Mouse (Mus musculus) heart, embryonic 10.5 days (tissue): ENCODE data around the gene Fbxl16. TPM values are rescaled to one million over a fixed set of nuclear protein-coding genes. Genes with fewer than 3 reads are reported as not detected.

Experiments used
- DNase-seq: peaks from one replicate; pipeline ENCODE4 v3.0.0-alpha.2; 2017; ENCODE audit warnings: low spot score
- H3K27ac ChIP-seq: fragments of 300-500 bp; sonication (generic); 2 replicates; pipeline ENCODE4 v1.5.1; 2016; ENCODE audit warnings: mild to moderate bottlenecking
- H3K27me3 ChIP-seq: fragments of 300-500 bp; sonication (generic); 2 replicates; pipeline ENCODE4 v1.6.1; 2016; ENCODE audit warnings: mild to moderate bottlenecking; ENCODE audit not compliant: poor library complexity, insufficient read depth, severe bottlenecking
- H3K36me3 ChIP-seq: fragments of 300-500 bp; sonication (generic); 2 replicates; pipeline ENCODE4 v1.6.1; 2016; ENCODE audit warnings: mild to moderate bottlenecking, moderate library complexity
- H3K4me1 ChIP-seq: fragments of 300-500 bp; sonication (generic); 2 replicates; pipeline ENCODE4 v1.6.1; 2016; ENCODE audit warnings: mild to moderate bottlenecking
- H3K4me3 ChIP-seq: fragments of 300-500 bp; sonication (generic); 2 replicates; pipeline ENCODE4 v1.5.1; 2016; ENCODE audit warnings: mild to moderate bottlenecking, moderate library complexity
- H3K9me3 ChIP-seq: fragments of 300-500 bp; sonication (generic); 2 replicates; pipeline ENCODE4 v1.6.1; 2016; ENCODE audit warnings: mild to moderate bottlenecking, moderate library complexity
- WGBS: fragments of 180-500 bp; shearing (Covaris S2); methylation state at CpG from one replicate; pipeline ENCODE4 v1.1.7; 2016; 5-methylcytosine and 5-hydroxymethylcytosine counted together
- polyA plus RNA-seq: library from polyadenylated mRNA; unstranded; fragments of >200 nt; fragmentation: Nextera tagmentation; extraction: Ambion mirVana; gene quantifications from 2 replicates; pipeline ENCODE4 v1.2.1, GENCODE M21; 2016

Fbxl16 gene
- 0.62 and 1.2 TPM in 2 replicates for polyA plus RNA-seq

DNA sequence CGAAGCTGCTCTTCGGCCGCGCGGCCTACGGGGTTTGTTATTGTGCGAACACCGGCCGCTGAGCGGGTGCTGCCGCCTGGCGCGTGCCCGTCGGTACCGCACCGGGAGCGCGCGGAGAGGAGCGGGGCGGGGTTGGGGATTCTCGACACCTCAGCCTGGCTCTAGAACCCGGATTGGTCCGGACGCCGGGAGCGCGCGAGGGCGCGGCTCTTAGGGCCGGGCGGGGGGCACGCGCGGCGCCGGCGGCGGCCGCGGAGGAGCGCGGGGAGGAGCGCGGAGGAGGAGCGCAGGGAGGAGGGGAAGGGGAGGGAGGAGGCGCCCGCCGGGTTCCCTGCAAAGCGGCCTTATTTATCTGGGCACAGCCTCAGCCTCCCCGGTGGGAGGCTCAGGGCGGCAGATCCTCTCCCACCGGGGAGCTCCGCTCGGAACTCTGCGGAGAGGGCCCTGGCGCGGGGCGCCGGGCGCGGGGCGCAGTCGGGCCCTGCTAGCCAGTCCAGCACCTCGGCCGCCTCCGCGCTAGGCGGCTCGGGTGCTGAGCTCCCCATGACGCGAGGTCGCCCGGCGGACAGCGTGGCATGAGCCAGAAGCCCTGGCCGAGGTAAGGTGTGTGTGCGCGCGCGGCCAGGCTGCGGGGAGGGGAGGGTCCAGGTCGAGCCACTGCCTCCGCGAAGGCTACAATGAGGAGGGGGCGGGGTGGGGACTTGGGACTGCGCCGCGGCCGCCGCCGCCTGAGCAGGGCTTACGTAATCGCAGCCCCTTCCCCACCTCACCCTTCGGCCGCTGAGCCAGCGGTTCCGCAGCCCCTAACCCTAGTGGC lies at the start of gene Fbxl16:
TSS of gene Fbxl16 (plus strand) at position 297 of the 817 bp plus-strand sequence.
- peaks cover 80% of the 10 kb centered on the region for H3K27me3 ChIP-seq
- H3K27ac ChIP-seq: peak within 1 kb of the TSS; percentile 67
- peaks cover 23% of the 10 kb centered on the region for H3K4me1 ChIP-seq
- under 1% methylated on average over 87 of the region's 100 CpGs for WGBS
- no peak for DNase-seq
- peak within 1 kb of the TSS; percentile 76 for H3K4me3 ChIP-seq
- no peaks in the 10 kb centered on the region for H3K9me3 ChIP-seq
- no peaks in the 10 kb centered on the region for H3K36me3 ChIP-seq

DNA sequence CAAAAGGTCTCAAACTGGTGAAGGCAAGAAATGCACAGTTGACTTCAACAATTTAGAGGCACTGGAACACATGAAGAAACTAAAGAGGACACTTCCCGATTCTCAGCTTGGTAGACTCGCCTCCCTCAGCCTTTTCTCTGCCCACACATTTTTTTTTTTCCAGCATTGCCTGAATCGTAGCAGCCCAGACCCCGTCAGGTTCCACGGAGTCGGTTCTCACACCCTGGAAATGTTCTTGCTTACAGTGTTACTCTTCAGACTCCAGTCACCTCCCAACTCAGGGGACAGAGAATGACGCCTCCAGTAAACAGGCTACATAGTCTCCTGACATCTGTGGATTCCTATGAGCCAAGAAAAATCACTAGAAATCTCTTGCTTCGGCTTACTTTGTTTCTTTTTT lies 48.7 kb upstream of the Fbxl16 start:
- Histone ChIP-seq H3K27me3 (peaks cover 8% of the 10 kb centered on the region; the same call in 1 of the 2 replicates), H3K36me3 (no peaks in the 10 kb centered on the region), H3K27ac (no peak overlapping the region), H3K4me1 (peaks cover 13% of the 10 kb centered on the region), H3K9me3 (no peaks in the 10 kb centered on the region), H3K4me3 (no peak overlapping the region)
- WGBS: 70% methylated on average over 8 of the region's 8 CpGs
- no peak for DNase-seq

DNA sequence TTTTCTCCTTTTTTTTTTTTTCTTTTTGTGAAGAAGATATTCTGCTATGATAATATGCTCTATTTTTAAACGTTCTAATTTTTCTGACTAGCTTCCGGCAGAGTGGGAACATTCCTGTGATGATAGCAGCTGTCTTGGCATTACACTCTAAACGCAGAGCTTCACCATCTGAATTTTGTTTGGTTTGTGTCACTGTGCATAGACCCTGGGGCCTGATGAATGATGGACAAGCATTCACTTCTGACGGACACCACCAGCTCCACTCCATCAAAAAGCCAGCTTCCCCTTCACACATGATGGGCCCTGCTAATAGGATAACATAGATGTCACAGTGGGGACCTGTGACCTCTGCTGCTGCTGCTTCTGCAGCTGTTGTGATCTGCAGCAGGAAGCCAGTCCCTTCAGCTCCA lies 47.3 kb upstream of the Fbxl16 start:
- Histone ChIP-seq H3K4me1 (peaks cover under 1% of the 10 kb centered on the region; the same call in 1 of the 2 replicates), H3K4me3 (no peak overlapping the region), H3K9me3 (no peaks in the 10 kb centered on the region), H3K27me3 (peaks cover 11% of the 10 kb centered on the region; the same call in 1 of the 2 replicates), H3K27ac (no peak overlapping the region), H3K36me3 (no peaks in the 10 kb centered on the region)
- WGBS: 34% methylated on average over 4 of the region's 4 CpGs
- no peak for DNase-seq

DNA sequence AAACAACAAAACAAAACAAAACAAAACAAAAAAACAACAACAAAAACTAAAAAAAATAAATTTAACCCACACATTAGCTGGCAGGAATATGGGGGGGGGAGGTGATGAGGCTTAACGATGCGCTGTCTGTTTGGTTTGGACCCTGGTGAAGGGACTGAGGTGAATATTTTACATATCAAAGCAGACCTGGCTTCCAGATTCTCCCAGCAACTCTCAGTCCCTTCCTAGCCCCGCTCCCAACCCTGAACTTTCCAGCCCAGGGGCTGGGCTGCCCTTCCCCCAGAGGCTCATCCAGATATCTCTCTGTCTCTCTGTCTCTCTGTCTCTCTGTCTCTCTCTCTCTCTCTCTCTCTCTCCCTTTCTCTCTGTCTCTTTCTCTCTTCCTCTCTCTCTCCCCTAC lies 46.3 kb upstream of the Fbxl16 start:
- Histone ChIP-seq H3K4me1 (no peaks in the 10 kb centered on the region), H3K27ac (no peak overlapping the region), H3K9me3 (no peaks in the 10 kb centered on the region), H3K4me3 (no peak overlapping the region), H3K27me3 (peaks cover 16% of the 10 kb centered on the region; the same call in 1 of the 2 replicates), H3K36me3 (no peaks in the 10 kb centered on the region)
- WGBS: 30% methylated on average over 3 of the region's 3 CpGs
- DNase-seq: no peak

DNA sequence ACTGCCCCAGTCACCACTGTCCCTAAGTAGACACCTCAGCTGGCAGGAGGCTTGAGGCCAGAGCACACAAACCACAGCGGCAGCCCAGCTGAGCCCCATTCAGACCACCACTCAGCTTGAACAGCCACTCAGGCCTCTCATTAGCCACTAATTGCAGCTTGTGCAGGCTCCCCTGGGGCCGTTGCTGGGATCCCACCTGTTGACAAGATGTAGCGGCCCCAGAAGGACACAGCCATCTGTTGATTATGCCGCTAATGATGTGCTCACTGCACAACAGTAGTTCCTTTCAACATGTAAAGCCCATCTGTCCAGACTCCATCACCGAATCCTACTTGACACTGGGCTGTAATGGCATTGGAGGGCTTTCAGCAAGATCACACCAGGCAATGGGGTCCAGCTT lies 43.0 kb upstream of the Fbxl16 start:
- no peaks in the 10 kb centered on the region for H3K36me3 ChIP-seq
- WGBS: 59% methylated on average over 5 of the region's 5 CpGs
- DNase-seq: no peak
- no peak overlapping the region for H3K27ac ChIP-seq
- peaks cover 33% of the 10 kb centered on the region; the same call in 1 of the 2 replicates for H3K27me3 ChIP-seq
- no peak overlapping the region for H3K4me3 ChIP-seq
- no peaks in the 10 kb centered on the region for H3K9me3 ChIP-seq
- H3K4me1 ChIP-seq: no peaks in the 10 kb centered on the region

DNA sequence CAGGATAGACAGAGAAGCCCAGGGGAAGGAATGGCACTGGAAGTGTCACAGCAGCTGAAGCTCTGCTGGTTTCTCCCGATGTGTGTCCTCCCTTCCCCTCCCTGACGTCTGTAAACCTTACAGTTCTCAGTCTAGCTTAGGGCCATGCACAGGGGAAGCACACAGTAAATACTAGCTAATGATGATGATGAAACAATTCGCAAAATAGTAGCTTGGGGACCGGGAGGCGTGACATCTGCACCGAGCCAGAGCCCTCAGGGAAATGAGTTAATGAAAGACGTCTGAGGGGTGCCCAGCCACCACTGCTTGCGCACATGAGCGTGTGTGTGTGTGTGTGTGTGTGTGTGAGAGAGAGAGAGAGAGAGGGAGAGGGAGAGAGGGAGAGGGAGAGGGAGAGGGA lies 39.6 kb upstream of the Fbxl16 start:
- no peaks in the 10 kb centered on the region for H3K36me3 ChIP-seq
- H3K9me3 ChIP-seq: no peaks in the 10 kb centered on the region
- DNase-seq: no peak
- H3K4me3 ChIP-seq: no peak overlapping the region
- H3K27ac ChIP-seq: no peak overlapping the region
- peaks cover 33% of the 10 kb centered on the region; the same call in 1 of the 2 replicates for H3K27me3 ChIP-seq
- H3K4me1 ChIP-seq: peaks cover 8% of the 10 kb centered on the region
- 60% methylated on average over 9 of the region's 9 CpGs for WGBS

DNA sequence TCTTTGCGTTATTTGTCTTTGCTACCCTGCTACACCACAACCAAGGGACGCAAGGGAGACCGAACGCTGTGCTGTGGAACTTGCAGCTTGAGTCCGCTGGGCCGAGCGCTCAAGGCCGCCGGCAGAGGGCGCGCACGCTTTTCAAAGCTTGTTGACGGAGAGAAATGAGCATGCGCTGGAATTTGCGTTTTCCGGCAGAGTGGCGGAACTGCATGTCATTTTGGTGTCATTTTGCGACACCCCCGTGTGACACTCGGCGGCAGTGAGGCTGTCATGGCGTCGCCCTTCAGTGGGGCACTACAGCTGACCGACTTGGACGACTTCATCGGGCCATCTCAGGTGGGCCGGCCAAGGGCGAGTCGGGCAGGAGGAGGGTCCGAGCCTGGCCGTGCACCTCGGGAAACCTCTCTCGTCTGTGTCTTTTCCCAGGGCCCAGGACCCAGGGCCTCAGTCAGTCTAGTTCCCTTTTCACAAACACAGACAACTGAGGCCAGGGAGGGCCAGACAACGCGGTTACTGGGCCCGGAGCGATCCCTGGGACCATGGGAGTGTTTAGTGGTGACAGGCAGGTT lies 35.2 kb upstream of the Fbxl16 start, which contains the start of gene Narfl:
TSS of gene Narfl (plus strand) at position 228 of the 572 bp plus-strand sequence.
- Histone ChIP-seq H3K9me3 (no peaks in the 10 kb centered on the region), H3K36me3 (peaks cover 26% of the 10 kb centered on the region), H3K4me1 (peaks cover 17% of the 10 kb centered on the region), H3K27ac (peak within 1 kb of the TSS; percentile 93), H3K27me3 (peaks cover 13% of the 10 kb centered on the region; the same call in 1 of the 2 replicates), H3K4me3 (peak within 1 kb of the TSS; percentile 86)
- DNase-seq: peak; percentile 99
- under 1% methylated on average over 37 of the region's 37 CpGs for WGBS

DNA sequence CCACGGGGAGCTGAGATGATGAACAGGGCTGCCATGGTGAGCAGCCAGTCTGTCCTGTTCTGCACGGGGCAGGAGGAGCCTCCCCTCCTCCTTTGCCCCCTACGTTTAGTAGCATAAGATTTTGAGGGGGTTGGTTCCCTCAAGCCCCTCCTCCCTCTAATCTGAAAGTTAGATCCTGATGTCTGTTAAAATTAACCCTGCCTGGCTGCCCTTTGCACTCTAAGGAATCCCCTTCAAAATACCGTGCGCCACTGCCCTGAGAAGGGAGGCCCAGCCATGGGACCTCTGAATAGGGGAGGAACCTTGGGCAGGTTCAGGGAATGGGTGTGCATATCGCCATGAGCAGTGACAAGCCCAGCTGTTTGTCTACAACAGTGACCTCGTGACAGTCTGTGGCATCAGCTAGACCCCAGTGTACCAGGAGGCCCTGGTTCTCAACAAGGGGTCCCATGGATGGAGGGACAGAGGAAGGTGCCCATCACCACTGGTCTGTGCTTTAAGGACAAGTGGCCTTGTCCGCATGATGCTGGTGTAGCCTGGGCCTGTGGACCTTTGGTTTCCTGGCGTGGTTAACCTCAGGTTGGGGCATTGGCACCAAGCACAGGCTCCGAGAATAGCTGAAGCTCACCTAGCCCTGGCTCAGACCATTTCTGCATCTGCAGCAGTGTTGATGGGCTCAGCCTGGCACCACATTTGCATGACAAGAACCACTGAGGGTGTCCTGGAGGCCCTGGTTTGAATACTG lies 33.4 kb upstream of the Fbxl16 start:
- DNase-seq: no peak
- H3K4me3 ChIP-seq: no peak overlapping the region
- peaks cover 43% of the 10 kb centered on the region for H3K36me3 ChIP-seq
- H3K27me3 ChIP-seq: no peaks in the 10 kb centered on the region
- no peaks in the 10 kb centered on the region for H3K9me3 ChIP-seq
- WGBS: 76% methylated on average over 10 of the region's 10 CpGs
- peaks cover 17% of the 10 kb centered on the region for H3K4me1 ChIP-seq
- H3K27ac ChIP-seq: no peak overlapping the region

DNA sequence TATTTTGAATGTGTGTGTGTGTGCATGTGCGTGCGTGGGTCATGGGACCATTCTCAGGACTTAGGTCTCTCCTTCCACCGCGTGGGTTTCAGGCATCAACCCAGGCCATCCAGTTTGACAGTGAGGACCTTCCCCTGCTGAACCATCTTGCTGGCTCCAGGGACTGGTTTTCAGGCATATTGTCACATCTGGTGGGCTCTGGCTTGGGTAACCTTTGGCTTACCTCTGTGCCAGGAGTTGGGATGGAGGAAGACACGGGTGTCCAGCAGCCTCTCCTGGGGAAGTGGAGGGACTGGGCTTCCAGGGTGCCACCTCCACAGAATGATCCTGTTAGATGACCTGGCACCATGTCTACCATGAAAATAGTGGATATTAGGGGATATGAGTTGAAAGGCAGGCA lies 30.9 kb upstream of the Fbxl16 start:
- Histone ChIP-seq H3K36me3 (peaks cover 67% of the 10 kb centered on the region), H3K27ac (no peak overlapping the region), H3K4me1 (peaks cover 19% of the 10 kb centered on the region), H3K9me3 (no peaks in the 10 kb centered on the region), H3K4me3 (no peak overlapping the region), H3K27me3 (no peaks in the 10 kb centered on the region)
- WGBS: 92% methylated on average over 5 of the region's 5 CpGs
- no peak for DNase-seq

DNA sequence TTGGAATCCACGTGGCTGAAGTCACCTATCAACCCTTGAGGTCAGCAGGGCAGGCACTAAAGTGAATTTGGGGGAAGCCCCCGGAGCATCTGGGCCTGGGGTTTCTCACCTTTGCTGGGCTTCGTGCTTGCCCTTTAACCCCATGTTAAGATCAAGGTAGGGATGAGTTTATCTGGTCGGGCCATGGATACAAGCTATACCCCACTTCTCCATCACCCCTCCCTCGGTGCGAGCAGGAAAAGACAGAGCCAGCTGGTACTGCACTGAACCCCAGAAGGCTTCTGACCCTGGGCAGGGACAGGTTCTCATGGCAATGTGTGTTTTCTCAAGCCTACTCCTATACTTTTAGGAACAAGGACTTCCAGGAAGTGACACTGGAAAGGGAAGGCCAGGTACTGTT lies 27.5 kb upstream of the Fbxl16 start:
- H3K9me3 ChIP-seq: no peaks in the 10 kb centered on the region
- no peak overlapping the region for H3K27ac ChIP-seq
- H3K4me3 ChIP-seq: no peak overlapping the region
- 81% methylated on average over 6 of the region's 6 CpGs for WGBS
- no peak for DNase-seq
- peaks cover 73% of the 10 kb centered on the region for H3K36me3 ChIP-seq
- H3K27me3 ChIP-seq: no peaks in the 10 kb centered on the region
- peaks cover 22% of the 10 kb centered on the region for H3K4me1 ChIP-seq

DNA sequence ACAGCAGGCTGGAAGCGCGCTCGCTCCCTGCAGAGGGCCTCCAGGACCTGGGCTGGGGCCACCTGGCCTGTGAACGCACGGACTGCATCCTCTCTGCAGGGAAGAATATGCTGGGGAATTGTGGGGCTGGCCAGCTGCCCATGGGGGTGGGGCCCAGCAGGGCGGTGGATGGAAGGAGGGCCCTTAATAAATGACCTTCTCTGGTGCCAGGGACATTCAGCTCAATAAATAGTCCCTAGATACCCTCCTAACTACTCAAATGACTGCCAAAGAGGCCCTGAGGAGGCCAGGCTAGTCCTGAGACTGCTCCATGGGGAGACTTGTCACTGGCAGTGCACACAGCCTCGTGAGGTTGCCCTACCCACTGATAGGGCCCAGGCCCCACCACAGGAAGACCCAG lies 25.8 kb upstream of the Fbxl16 start:
- Histone ChIP-seq H3K4me3 (no peak overlapping the region), H3K36me3 (peaks cover 72% of the 10 kb centered on the region), H3K9me3 (no peaks in the 10 kb centered on the region), H3K27me3 (no peaks in the 10 kb centered on the region), H3K27ac (no peak overlapping the region), H3K4me1 (peaks cover 26% of the 10 kb centered on the region)
- DNase-seq: no peak
- 80% methylated on average over 7 of the region's 7 CpGs for WGBS

DNA sequence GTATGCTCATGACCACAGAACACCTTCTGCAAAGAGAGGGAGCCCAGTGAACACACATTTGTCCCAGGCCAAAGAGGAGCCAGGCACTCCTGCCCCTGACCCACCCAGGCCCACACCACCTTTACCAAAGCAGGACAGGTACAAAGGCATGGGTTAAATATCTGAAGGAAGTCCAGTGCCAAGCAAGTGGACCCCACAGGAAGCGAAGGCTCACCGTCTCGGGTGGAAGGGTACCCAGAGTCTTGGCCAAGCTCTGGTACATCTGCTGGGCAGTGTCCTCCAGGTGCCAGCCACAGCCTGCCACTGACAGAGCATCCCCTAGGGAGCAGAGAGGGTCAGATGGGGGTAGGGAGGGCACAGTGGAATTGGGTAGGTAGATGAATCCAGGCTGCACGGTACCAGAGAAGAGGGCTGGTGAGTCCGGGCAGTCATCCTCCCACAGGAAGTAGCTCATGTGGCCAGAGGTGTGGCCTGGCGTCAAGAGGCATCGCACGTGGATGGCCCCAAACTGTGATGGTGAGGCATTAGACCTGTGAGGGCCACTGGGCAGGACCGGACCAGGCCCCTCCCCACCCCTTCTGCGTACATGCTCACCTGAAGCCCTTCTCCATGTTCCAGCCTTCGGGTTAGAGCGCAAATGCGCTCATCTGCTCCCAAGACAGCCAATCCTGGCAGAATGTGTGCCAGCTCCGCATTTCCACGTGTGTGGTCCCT lies 24.9 kb upstream of the Fbxl16 start:
- Histone ChIP-seq H3K9me3 (no peaks in the 10 kb centered on the region), H3K27me3 (no peaks in the 10 kb centered on the region), H3K4me3 (peak overlapping the region; percentile 70), H3K27ac (peak overlapping the region; percentile 91; the same call in 1 of the 2 replicates), H3K4me1 (peaks cover 26% of the 10 kb centered on the region), H3K36me3 (peaks cover 70% of the 10 kb centered on the region)
- 87% methylated on average over 15 of the region's 15 CpGs for WGBS
- DNase-seq: no peak
